Mouse (Mus musculus): Measurements from ENCODE around the gene Pdk2. TPM values are rescaled to one million over a fixed set of nuclear protein-coding genes. Genes with fewer than 3 reads are reported as not detected.
A peak's percentile ranks its signal among the peaks of the same experiment; 100 is the strongest.

The Pdk2 gene
- polyA plus RNA-seq, 1 experiment from 2014 or later = 24.9 TPM

DNA sequence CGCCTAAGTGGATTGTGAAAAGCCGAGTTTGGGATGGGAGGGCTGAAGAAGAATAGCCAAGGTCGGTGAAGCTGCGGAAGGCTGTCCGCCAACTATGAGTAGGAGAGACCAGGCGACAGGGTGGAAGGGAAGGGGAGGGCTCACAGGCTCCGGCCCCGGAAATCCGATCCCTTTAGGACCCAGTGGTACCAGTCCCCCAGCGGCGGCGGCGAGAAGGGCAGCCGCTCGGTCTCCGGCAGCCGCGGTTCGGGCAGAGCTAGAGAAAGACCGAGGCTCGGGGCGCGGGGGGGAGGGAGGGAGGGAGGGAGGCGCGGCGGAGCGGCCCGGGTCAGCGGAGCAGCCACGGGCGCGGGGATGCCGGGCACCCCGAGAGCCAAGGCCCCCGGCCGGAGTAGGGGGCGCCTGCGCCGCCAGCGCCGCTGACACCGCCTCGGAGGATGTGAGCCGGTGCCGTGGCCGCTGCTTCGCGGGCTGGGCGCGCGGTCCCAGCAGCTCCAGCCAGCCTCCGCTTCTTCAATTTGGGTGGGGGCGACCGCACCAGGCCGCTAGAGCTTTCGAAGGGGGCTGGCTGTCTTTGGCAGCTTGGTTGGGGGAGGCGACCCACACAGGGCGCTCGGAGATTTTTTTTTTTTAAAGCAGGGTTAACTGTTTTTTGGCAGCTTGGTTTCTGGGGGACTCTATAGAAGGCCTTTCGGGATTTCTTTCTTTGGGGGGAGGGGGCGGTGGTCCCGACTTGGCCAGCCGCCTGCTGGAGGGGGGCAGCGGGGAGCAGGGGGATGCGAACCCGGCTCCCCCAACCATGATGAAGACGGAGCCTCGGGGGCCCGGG lies 50.2 kb downstream of the Pdk2 start, which contains the start of gene Ppp1r9b:
Ppp1r9b (plus strand) TSS at position 287 of the 829 bp plus-strand sequence.
- ATAC-seq (ENCODE audit: low FRiP score) = peak; percentile 77
- H3K9me3 ChIP-seq (replicated peaks) = no peaks in the 10 kb centered on the region
- H3K4me1 ChIP-seq = peaks cover 71% of the 10 kb centered on the region
- H3K36me3 ChIP-seq = no peaks in the 10 kb centered on the region
- peak within 1 kb of the TSS; percentile 91 for H3K4me2 ChIP-seq
- 0% methylated on average over 42 of the region's 69 CpGs for WGBS
- H3K9ac ChIP-seq (replicated peaks) = peak within 1 kb of the TSS; percentile 99
- peak within 1 kb of the TSS; percentile 96 for H3K27ac ChIP-seq (replicated peaks)
- no peaks in the 10 kb centered on the region for H3K27me3 ChIP-seq (replicated peaks)
- peak within 1 kb of the TSS; percentile 89 for H3K4me3 ChIP-seq (replicated peaks)

DNA sequence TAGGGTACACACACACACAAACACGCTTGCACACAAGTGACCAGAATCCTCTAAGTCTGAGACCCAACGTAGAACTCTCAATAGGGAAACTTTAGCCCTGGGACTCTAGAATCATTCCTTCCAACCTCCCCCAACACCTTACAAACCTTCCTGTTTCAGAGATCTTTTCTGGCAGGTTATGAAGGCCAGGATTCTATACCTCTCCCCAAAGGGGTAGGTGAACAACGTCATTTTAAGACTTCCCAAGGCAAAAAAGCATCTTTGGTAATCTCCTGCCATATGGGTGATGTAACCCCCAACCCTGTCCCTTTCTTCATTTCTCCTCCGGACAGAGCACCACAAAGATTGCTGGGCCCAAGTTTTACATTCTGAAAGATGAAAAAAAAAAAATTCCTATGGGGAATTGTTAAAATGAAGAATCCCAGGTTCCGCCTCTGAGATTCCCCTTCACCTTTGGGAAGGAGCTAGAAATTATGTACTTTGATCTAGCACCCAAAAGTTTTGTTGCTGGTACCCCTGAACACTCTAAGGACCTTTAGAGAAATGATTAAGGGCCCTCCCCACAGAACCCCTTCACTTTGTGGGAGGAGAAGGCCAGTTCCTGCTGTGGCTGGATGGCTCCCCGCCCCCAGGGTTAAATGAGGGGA lies 50.9 kb downstream of the Pdk2 start:
- Histone ChIP-seq H3K4me1 (peaks cover 63% of the 10 kb centered on the region), H3K36me3 (no peaks in the 10 kb centered on the region), H3K4me2 (peak overlapping the region; percentile 91), H3K27ac (replicated peaks) (peak overlapping the region; percentile 96), H3K9ac (replicated peaks) (peak overlapping the region; percentile 99), H3K27me3 (replicated peaks) (no peaks in the 10 kb centered on the region), H3K4me3 (replicated peaks) (peak overlapping the region; percentile 89), H3K9me3 (replicated peaks) (no peaks in the 10 kb centered on the region)
- ATAC-seq (ENCODE audit: low FRiP score) = no peak
- WGBS = 41% methylated on average over 6 of the region's 6 CpGs

DNA sequence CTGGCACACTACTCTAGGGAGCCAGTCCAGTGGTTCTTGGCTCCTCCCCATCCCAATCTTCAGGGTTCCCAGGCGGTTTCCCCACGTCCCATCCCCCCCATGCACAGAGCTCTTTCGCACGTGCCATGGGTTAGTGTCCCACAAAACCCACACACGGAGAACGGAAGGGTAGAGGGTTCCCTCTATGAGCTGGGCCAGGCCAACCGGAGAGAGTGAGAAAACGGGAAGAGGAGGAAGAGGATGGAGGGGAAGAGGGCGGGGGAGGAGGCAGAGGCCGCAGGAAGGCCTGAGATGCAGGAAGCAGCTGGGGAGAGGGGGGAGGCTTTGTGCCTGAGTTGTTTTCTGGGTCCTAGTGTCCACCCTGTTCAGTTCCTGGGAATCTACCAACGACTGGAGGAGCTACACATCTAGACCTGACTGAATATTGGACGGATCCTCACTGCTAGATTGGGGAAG lies 51.6 kb downstream of the Pdk2 start:
- WGBS = 0% methylated on average over 12 of the region's 12 CpGs
- peak overlapping the region; percentile 99 for H3K9ac ChIP-seq (replicated peaks)
- peak overlapping the region; percentile 89 for H3K4me3 ChIP-seq (replicated peaks)
- peak; percentile 61 for ATAC-seq (ENCODE audit: low FRiP score)
- H3K27ac ChIP-seq (replicated peaks) = peak overlapping the region; percentile 96
- no peaks in the 10 kb centered on the region for H3K27me3 ChIP-seq (replicated peaks)
- H3K36me3 ChIP-seq = no peaks in the 10 kb centered on the region
- H3K9me3 ChIP-seq (replicated peaks) = no peaks in the 10 kb centered on the region
- peaks cover 57% of the 10 kb centered on the region for H3K4me1 ChIP-seq
- H3K4me2 ChIP-seq = peak overlapping the region; percentile 91

DNA sequence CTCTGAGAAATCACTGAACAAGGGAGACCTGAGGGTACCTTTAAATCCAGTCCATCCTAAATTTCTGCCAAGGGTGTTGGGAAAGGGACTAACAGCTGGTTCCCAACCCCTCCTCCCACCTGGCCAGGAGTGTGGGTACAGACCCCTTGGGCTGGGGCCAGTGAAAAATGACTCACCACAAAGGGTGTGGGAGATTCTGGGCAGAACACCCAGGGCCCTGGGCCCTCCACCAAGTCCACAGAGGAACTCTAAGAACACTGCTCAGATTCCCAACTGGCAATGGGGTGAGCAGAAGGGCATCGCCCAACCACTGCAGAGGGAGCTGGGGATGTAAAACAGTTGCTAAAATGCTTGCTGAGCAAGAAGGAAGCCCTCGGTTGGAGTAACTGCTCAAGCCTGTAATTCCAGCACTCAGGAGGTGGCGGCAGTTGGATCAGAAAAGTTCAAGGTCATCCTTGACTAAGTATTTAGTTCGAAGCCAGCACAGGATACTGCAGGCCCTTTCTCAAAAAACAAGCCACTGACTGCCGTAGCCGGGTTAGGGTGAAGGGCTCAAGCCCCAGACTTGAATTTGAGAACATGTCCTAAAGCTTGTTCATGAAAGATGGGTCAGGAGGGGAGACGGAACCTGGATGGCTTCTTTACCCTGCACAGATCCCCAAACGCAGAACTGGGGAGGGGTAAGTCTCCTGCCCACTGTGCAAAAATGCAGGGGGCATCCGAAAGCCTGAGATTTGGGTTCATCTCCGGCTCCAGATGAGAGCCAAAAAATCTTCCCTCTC lies 52.2 kb downstream of the Pdk2 start:
- H3K27ac ChIP-seq (replicated peaks) = peak overlapping the region; percentile 96
- no peak for ATAC-seq (ENCODE audit: low FRiP score)

DNA sequence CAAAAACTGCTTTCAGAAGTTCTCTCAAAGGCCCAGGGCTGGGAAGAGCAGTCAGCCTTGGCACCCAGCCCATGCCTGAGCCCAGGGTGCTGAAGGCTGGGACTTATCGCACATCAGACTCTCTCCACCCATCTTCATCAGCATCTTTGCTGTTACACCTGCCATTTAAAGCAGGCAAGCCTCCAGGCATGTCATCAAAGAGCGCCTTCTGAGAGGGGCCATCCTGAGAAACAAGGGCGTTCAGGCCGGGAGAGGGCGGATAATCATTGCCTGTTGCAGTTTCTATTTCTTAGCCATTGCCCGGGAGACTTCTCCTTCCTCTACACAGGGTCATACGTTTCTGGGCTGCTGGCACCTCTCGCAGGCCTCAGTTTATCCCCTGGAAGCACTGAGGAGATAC lies 53.3 kb downstream of the Pdk2 start:
- H3K4me3 ChIP-seq (replicated peaks) = no peak overlapping the region
- no peaks in the 10 kb centered on the region for H3K36me3 ChIP-seq
- no peak overlapping the region for H3K9ac ChIP-seq (replicated peaks)
- no peaks in the 10 kb centered on the region for H3K27me3 ChIP-seq (replicated peaks)
- no peak overlapping the region for H3K4me2 ChIP-seq
- no peak for ATAC-seq (ENCODE audit: low FRiP score)
- H3K27ac ChIP-seq (replicated peaks) = no peak overlapping the region
- H3K9me3 ChIP-seq (replicated peaks) = no peaks in the 10 kb centered on the region
- 81% methylated on average over 8 of the region's 8 CpGs for WGBS
- H3K4me1 ChIP-seq = peaks cover 40% of the 10 kb centered on the region

More for the DNA sequence above, 52.2 kb downstream of the Pdk2 start:
- WGBS = 20% methylated on average over 10 of the region's 10 CpGs
- no peaks in the 10 kb centered on the region for H3K36me3 ChIP-seq
- peak overlapping the region; percentile 89 for H3K4me3 ChIP-seq (replicated peaks)
- H3K9me3 ChIP-seq (replicated peaks) = no peaks in the 10 kb centered on the region
- H3K27me3 ChIP-seq (replicated peaks) = no peaks in the 10 kb centered on the region
- H3K4me2 ChIP-seq = peak overlapping the region; percentile 91
- H3K4me1 ChIP-seq = peaks cover 51% of the 10 kb centered on the region
- peak overlapping the region; percentile 99 for H3K9ac ChIP-seq (replicated peaks)

DNA sequence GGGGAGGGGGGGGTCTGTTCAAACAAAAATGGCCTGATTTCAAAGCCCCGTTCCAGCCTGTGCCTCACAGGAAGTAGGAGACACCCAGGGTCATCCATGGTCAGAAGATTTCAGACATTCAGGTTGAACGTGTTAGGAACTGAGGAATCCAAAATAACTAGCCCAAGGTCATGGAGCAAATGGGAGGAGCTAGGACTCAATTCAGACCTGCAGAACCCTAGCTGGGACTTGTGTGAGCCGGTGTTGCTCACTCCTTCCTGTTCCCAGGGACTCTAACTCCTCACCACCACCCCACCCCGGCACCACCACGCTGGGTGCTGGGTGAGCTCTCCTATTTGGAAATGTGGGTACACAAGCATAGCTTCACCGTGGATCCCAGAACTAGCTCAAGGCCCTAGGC lies 53.8 kb downstream of the Pdk2 start:
- Histone ChIP-seq H3K4me3 (replicated peaks) (no peak overlapping the region), H3K4me1 (peaks cover 36% of the 10 kb centered on the region), H3K36me3 (no peaks in the 10 kb centered on the region), H3K9ac (replicated peaks) (no peak overlapping the region), H3K9me3 (replicated peaks) (no peaks in the 10 kb centered on the region), H3K4me2 (no peak overlapping the region), H3K27me3 (replicated peaks) (no peaks in the 10 kb centered on the region), H3K27ac (replicated peaks) (no peak overlapping the region)
- 65% methylated on average over 6 of the region's 6 CpGs for WGBS
- no peak for ATAC-seq (ENCODE audit: low FRiP score)

DNA sequence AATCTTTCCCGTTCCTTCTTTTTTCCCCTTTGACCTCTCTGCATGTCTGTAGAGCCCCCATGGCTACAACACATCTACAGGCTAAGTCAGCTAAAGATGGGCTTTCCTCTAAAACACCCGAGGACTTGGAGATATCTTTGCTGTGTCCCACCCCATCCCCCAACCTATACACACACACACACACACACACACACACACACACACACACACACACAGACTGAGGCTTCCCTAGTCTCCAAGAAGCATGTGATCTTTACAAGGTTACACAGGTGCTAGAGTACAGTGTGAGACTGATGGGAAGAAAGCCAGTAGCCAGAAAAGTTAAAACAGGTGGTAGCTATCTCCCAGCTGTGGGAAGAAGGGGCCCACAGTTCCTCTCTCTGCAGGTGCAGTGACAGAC lies 54.7 kb downstream of the Pdk2 start:
- Histone ChIP-seq H3K27me3 (replicated peaks) (no peaks in the 10 kb centered on the region), H3K36me3 (no peaks in the 10 kb centered on the region), H3K4me3 (replicated peaks) (no peak overlapping the region), H3K4me1 (peaks cover 33% of the 10 kb centered on the region), H3K9me3 (replicated peaks) (no peaks in the 10 kb centered on the region), H3K27ac (replicated peaks) (no peak overlapping the region), H3K4me2 (no peak overlapping the region), H3K9ac (replicated peaks) (no peak overlapping the region)
- WGBS = 79% methylated on average over 2 of the region's 2 CpGs
- ATAC-seq (ENCODE audit: low FRiP score) = no peak

DNA sequence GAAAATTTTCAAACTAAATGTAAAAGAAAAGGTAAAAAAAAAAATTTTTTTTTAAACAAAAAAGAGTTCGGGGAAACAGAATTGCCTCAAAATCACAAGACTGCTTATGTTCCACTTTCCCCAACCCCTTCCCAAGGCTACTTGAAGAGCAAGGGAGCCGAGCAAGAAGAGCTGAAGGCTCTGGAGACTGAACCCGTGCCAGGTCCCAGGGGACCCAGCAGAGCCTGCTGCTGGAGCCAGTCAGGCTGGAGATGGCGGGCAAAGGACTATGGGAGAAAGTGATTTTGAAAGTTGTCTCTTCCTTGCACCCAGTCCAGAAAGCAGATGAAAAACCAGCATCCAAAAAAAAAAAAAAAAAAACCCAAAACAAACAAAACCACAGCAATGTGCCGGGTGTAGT lies 55.3 kb downstream of the Pdk2 start:
- WGBS = 73% methylated on average over 5 of the region's 5 CpGs
- Histone ChIP-seq H3K4me3 (replicated peaks) (no peak overlapping the region), H3K4me1 (peaks cover 33% of the 10 kb centered on the region), H3K27ac (replicated peaks) (no peak overlapping the region), H3K36me3 (no peaks in the 10 kb centered on the region), H3K27me3 (replicated peaks) (no peaks in the 10 kb centered on the region), H3K9me3 (replicated peaks) (no peaks in the 10 kb centered on the region), H3K4me2 (no peak overlapping the region), H3K9ac (replicated peaks) (no peak overlapping the region)
- no peak for ATAC-seq (ENCODE audit: low FRiP score)

DNA sequence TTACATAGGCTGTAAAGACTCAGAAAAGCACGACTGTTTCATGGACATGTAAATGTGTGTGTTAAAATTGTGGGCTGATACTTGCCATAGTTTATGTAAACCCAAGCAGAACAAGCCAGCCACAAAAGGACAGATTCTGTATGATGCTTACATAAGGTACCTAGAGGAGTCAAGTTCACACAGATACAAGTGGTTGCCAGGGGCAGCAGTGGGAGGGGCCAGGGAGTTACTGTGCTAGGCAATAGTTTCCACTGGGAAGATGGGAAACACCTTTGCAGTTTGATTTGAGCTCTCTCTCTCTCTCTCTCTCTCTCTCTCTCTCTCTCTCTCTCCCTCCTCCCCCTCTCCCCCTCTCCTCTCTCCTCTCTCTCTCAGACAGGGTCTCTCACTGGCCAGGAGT lies 56.0 kb downstream of the Pdk2 start:
- Histone ChIP-seq H3K27ac (replicated peaks) (no peak overlapping the region), H3K9me3 (replicated peaks) (no peaks in the 10 kb centered on the region), H3K4me2 (no peak overlapping the region), H3K9ac (replicated peaks) (no peak overlapping the region), H3K4me3 (replicated peaks) (no peak overlapping the region), H3K36me3 (no peaks in the 10 kb centered on the region), H3K4me1 (peaks cover 28% of the 10 kb centered on the region), H3K27me3 (replicated peaks) (no peaks in the 10 kb centered on the region)
- ATAC-seq (ENCODE audit: low FRiP score) = no peak
- WGBS = 43% methylated on average over 1 of the region's 1 CpGs

DNA sequence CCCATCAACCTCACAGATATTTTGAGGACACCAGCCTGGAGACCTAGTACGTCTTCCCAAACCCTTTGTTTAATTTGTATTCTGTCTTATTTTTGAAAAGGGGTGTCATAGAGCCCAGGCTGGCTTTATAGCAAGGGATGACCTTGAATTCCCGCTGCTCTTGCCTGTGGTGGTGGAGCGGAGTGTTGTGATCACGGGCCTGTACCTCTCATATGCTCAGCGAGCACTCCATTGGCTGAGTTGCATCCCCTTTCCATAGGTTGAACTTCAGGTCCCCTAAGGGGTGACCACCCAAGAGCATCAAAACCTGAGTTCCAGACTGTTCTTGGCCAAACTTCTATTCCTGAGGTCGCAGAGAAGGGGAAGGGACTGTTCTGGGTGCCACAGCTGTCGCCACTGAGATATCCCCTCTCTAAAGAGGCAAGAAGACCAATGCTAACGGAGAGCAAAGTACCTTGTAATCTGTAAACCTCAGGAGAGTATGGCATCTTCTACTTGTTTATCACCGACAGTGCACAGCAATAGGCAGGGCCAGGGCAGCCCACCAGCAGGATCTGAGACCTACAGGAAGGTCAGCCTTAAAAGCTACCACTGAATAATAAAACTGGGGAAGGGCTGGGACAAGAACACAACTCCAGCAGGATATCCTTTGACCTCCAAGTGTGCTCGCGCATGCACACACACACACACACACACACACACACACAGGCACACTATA lies 61.5 kb downstream of the Pdk2 start:
- H3K4me1 ChIP-seq = peaks cover 19% of the 10 kb centered on the region
- peak overlapping the region; percentile 36 for H3K9ac ChIP-seq (replicated peaks)
- H3K4me3 ChIP-seq (replicated peaks) = peak overlapping the region; percentile 28
- no peaks in the 10 kb centered on the region for H3K9me3 ChIP-seq (replicated peaks)
- H3K4me2 ChIP-seq = peak overlapping the region; percentile 57
- H3K27me3 ChIP-seq (replicated peaks) = no peaks in the 10 kb centered on the region
- WGBS = 74% methylated on average over 11 of the region's 11 CpGs
- no peaks in the 10 kb centered on the region for H3K36me3 ChIP-seq
- peak overlapping the region; percentile 94 for H3K27ac ChIP-seq (replicated peaks)
- ATAC-seq (ENCODE audit: low FRiP score) = no peak

DNA sequence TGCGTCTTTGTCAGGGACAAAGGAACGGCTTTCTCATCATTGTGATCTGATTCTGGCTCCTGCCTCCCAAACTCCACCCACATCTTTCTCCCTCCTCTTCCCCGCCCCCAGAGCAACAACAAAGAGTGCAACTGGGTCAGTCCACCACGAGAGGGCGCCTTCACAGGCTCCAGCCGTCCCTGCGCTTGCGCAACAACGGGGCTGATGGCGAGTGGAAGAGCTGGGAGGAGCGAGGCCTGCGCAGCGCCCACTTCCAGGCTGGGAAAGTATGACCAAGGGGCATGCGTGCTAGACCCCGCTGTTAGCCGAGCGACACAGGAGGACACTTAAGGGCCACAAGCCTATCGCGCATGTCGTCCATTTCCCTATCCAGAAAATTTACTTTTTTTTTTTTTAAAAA lies 62.2 kb downstream of the Pdk2 start:
- ATAC-seq (ENCODE audit: low FRiP score) = peak; percentile 95

More for the DNA sequence above, 62.2 kb downstream of the Pdk2 start:
- H3K4me1 ChIP-seq = peaks cover 19% of the 10 kb centered on the region
- peak overlapping the region; percentile 57 for H3K4me2 ChIP-seq
- H3K9ac ChIP-seq (replicated peaks) = peak overlapping the region; percentile 47
- peak overlapping the region; percentile 94 for H3K27ac ChIP-seq (replicated peaks)
- H3K9me3 ChIP-seq (replicated peaks) = no peaks in the 10 kb centered on the region
- no peaks in the 10 kb centered on the region for H3K36me3 ChIP-seq
- H3K27me3 ChIP-seq (replicated peaks) = no peaks in the 10 kb centered on the region
- H3K4me3 ChIP-seq (replicated peaks) = peak overlapping the region; percentile 28
- under 1% methylated on average over 20 of the region's 20 CpGs for WGBS
